Mouse (Mus musculus) brain, embryonic 14.5 days (tissue): Measurements from ENCODE around the gene Brinp2.

Experiments used
- CTCF ChIP-seq: fragments of 200-500 bp; IDR thresholded peaks from 2 replicates; pipeline ENCODE4 v1.5.1; 2012; ENCODE audit warnings: inconsistent platforms, mild to moderate bottlenecking, moderate library complexity, borderline replicate concordance; ENCODE audit not compliant: insufficient read depth, insufficient read length; ENCODE audit errors: extremely low read depth
- POLR2A ChIP-seq: fragments of 200-500 bp; IDR thresholded peaks from 2 replicates; pipeline ENCODE4 v1.6.1; 2012; ENCODE audit warnings: mild to moderate bottlenecking, inconsistent platforms, borderline replicate concordance; ENCODE audit not compliant: poor library complexity, insufficient read depth, insufficient read length, severe bottlenecking; ENCODE audit errors: extremely low read depth

DNA sequence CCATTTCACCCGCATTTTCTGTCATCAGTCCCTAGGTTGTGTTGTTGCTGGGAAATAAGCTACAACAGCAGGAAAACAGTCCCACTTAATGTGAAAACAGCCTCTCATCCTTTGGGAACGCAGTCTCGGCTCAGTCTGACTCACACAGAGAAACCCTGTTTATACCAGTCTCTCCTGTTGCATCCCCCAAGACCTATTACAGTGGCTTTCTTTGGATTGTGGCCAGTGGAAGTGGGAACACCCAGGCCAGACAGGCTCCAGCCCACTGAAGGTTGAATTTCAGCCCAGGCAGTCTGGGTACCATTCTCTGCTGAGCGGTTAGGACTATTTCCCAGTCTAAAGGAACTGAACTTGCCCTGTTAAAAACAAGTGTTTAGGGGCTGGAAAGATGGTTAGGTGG is 142.4 kb downstream of the Brinp2 start:
- TF ChIP-seq POLR2A: no peak
- no peak for TF ChIP-seq CTCF
